Mouse (Mus musculus): ENCODE data around the gene Tbc1d17. TPM values are rescaled to one million over a fixed set of nuclear protein-coding genes. Genes with fewer than 3 reads are reported as not detected.

Gene Tbc1d17
- polyA plus RNA-seq, 1 experiment from 2014 or later, result 120 TPM

GRCm38 (mm10) chr7:44817441-44817840 is 31.4 kb downstream of the Tbc1d17 start:
- peak overlapping the region; percentile 58 for H3K4me2 ChIP-seq (replicated peaks)
- ATAC-seq (replicated peaks), result no peak
- H3K9me3 ChIP-seq, result no peaks in the 10 kb centered on the region
- peaks cover 50% of the 10 kb centered on the region for H3K4me1 ChIP-seq
- 0 out of 2 replicates have a peak overlapping the region, but pooled peaks have one; percentile 19 for H3K27ac ChIP-seq (replicated peaks)
- H3K27me3 ChIP-seq, result no peaks in the 10 kb centered on the region
- H3K36me3 ChIP-seq, result no peaks in the 10 kb centered on the region
- peak overlapping the region; percentile 95 for H3K9ac ChIP-seq (replicated peaks)
- H3K4me3 ChIP-seq, result peak overlapping the region; percentile 99
- 21% methylated on average over 3 of the region's 3 CpGs for WGBS

- WGBS, result under 1% methylated on average over 57 of the region's 57 CpGs
- H3K4me2 ChIP-seq (replicated peaks), result peak within 1 kb of the TSS; percentile 58
- no peaks in the 10 kb centered on the region for H3K27me3 ChIP-seq
- peak within 1 kb of the TSS; percentile 99 for H3K4me3 ChIP-seq
- H3K27ac ChIP-seq (replicated peaks), result peak within 1 kb of the TSS; percentile 95
- peaks cover 50% of the 10 kb centered on the region for H3K4me1 ChIP-seq
- peak within 1 kb of the TSS; percentile 95 for H3K9ac ChIP-seq (replicated peaks)
- no peaks in the 10 kb centered on the region for H3K36me3 ChIP-seq
- no peaks in the 10 kb centered on the region for H3K9me3 ChIP-seq
- ATAC-seq (replicated peaks), result no peak; the same call in 1 of the 2 replicates
Observed at GRCm38 (mm10) chr7:44816470-44817021, 32.3 kb downstream of the Tbc1d17 start, which contains the start of gene Atf5. TSS of gene Atf5 (minus strand) at chr7:44816658.

GRCm38 (mm10) chr7:44815721-44816469 is 33.0 kb downstream of the Tbc1d17 start, which contains the start of the genes Nup62 and Il4i1:
TSS of gene Nup62 (plus strand) at chr7:44816088.
TSS of gene Il4i1 (plus strand) at chr7:44816387.
- H3K9ac ChIP-seq (replicated peaks), result peak within 1 kb of the TSS; percentile 95
- H3K4me1 ChIP-seq, result peaks cover 50% of the 10 kb centered on the region
- WGBS, result under 1% methylated on average over 62 of the region's 62 CpGs
- H3K4me2 ChIP-seq (replicated peaks), result peak within 1 kb of the TSS; percentile 58
- H3K27ac ChIP-seq (replicated peaks), result peak within 1 kb of the TSS; percentile 95
- H3K9me3 ChIP-seq, result no peaks in the 10 kb centered on the region
- no peaks in the 10 kb centered on the region for H3K27me3 ChIP-seq
- no peaks in the 10 kb centered on the region for H3K36me3 ChIP-seq
- ATAC-seq (replicated peaks), result peak; percentile 94
- peak within 1 kb of the TSS; percentile 99 for H3K4me3 ChIP-seq

GRCm38 (mm10) chr7:44814952-44815553 is 33.8 kb downstream of the Tbc1d17 start:
- Histone ChIP-seq H3K27me3 (no peaks in the 10 kb centered on the region), H3K9me3 (no peaks in the 10 kb centered on the region), H3K27ac (replicated peaks) (peak overlapping the region; percentile 95), H3K4me2 (replicated peaks) (peak overlapping the region; percentile 58), H3K36me3 (no peaks in the 10 kb centered on the region), H3K4me3 (peak overlapping the region; percentile 99), H3K4me1 (peaks cover 44% of the 10 kb centered on the region), H3K9ac (replicated peaks) (peak overlapping the region; percentile 34)
- peak; percentile 5; the same call in 1 of the 2 replicates for ATAC-seq (replicated peaks)
- 24% methylated on average over 14 of the region's 14 CpGs for WGBS

- no peak overlapping the region for H3K27ac ChIP-seq (replicated peaks)
Observed at GRCm38 (mm10) chr7:44814423-44814822, 34.5 kb downstream of the Tbc1d17 start.

GRCm38 (mm10) chr7:44813985-44814384 is 34.9 kb downstream of the Tbc1d17 start:
- ATAC-seq (replicated peaks), result no peak
- Histone ChIP-seq H3K4me1 (peaks cover 34% of the 10 kb centered on the region), H3K4me2 (replicated peaks) (no peak overlapping the region), H3K9ac (replicated peaks) (no peak overlapping the region), H3K27ac (replicated peaks) (no peak overlapping the region), H3K27me3 (no peaks in the 10 kb centered on the region), H3K4me3 (no peak overlapping the region), H3K9me3 (no peaks in the 10 kb centered on the region), H3K36me3 (no peaks in the 10 kb centered on the region)
- 91% methylated on average over 3 of the region's 3 CpGs for WGBS

More at GRCm38 (mm10) chr7:44814423-44814822, 34.5 kb downstream of the Tbc1d17 start:
- no peaks in the 10 kb centered on the region for H3K36me3 ChIP-seq
- ATAC-seq (replicated peaks), result no peak
- WGBS, result 91% methylated on average over 4 of the region's 4 CpGs
- H3K4me3 ChIP-seq, result no peak overlapping the region
- H3K9me3 ChIP-seq, result no peaks in the 10 kb centered on the region
- peaks cover 38% of the 10 kb centered on the region for H3K4me1 ChIP-seq
- no peak overlapping the region for H3K4me2 ChIP-seq (replicated peaks)
- no peak overlapping the region for H3K9ac ChIP-seq (replicated peaks)
- no peaks in the 10 kb centered on the region for H3K27me3 ChIP-seq

- Histone ChIP-seq H3K4me1 (peaks cover 22% of the 10 kb centered on the region), H3K4me3 (no peak overlapping the region), H3K27me3 (no peaks in the 10 kb centered on the region), H3K9me3 (no peaks in the 10 kb centered on the region), H3K36me3 (no peaks in the 10 kb centered on the region), H3K9ac (replicated peaks) (no peak overlapping the region), H3K27ac (replicated peaks) (no peak overlapping the region), H3K4me2 (replicated peaks) (no peak overlapping the region)
- no peak for ATAC-seq (replicated peaks)
- 91% methylated on average over 20 of the region's 20 CpGs for WGBS
Observed at GRCm38 (mm10) chr7:44812651-44813325, 36.1 kb downstream of the Tbc1d17 start.

- no peak overlapping the region for H3K4me2 ChIP-seq (replicated peaks)
- no peaks in the 10 kb centered on the region for H3K36me3 ChIP-seq
- no peak for ATAC-seq (replicated peaks)
- no peak overlapping the region for H3K27ac ChIP-seq (replicated peaks)
- H3K9ac ChIP-seq (replicated peaks), result no peak overlapping the region
- H3K9me3 ChIP-seq, result no peaks in the 10 kb centered on the region
- 92% methylated on average over 7 of the region's 7 CpGs for WGBS
- no peak overlapping the region for H3K4me3 ChIP-seq
- H3K27me3 ChIP-seq, result no peaks in the 10 kb centered on the region
- peaks cover 10% of the 10 kb centered on the region for H3K4me1 ChIP-seq
Observed at GRCm38 (mm10) chr7:44810819-44811557, 37.9 kb downstream of the Tbc1d17 start.

- peaks cover 8% of the 10 kb centered on the region for H3K4me1 ChIP-seq
Observed at GRCm38 (mm10) chr7:44810365-44810764, 38.5 kb downstream of the Tbc1d17 start.

GRCm38 (mm10) chr7:44809466-44809865 is 39.4 kb downstream of the Tbc1d17 start:
- H3K27ac ChIP-seq (replicated peaks), result no peak overlapping the region
- no peak overlapping the region for H3K9ac ChIP-seq (replicated peaks)
- H3K4me3 ChIP-seq, result no peak overlapping the region
- 94% methylated on average over 3 of the region's 3 CpGs for WGBS
- no peaks in the 10 kb centered on the region for H3K4me1 ChIP-seq
- H3K36me3 ChIP-seq, result no peaks in the 10 kb centered on the region
- no peaks in the 10 kb centered on the region for H3K27me3 ChIP-seq
- ATAC-seq (replicated peaks), result no peak
- H3K9me3 ChIP-seq, result no peaks in the 10 kb centered on the region
- no peak overlapping the region for H3K4me2 ChIP-seq (replicated peaks)

More at GRCm38 (mm10) chr7:44810365-44810764, 38.5 kb downstream of the Tbc1d17 start:
- Histone ChIP-seq H3K4me2 (replicated peaks) (no peak overlapping the region), H3K9me3 (no peaks in the 10 kb centered on the region), H3K27ac (replicated peaks) (no peak overlapping the region), H3K4me3 (no peak overlapping the region), H3K27me3 (no peaks in the 10 kb centered on the region), H3K9ac (replicated peaks) (no peak overlapping the region), H3K36me3 (no peaks in the 10 kb centered on the region)
- 75% methylated on average over 4 of the region's 4 CpGs for WGBS
- ATAC-seq (replicated peaks), result no peak

GRCm38 (mm10) chr7:44808927-44809326 is 40.0 kb downstream of the Tbc1d17 start:
- Histone ChIP-seq H3K4me2 (replicated peaks) (no peak overlapping the region), H3K9me3 (no peaks in the 10 kb centered on the region), H3K9ac (replicated peaks) (no peak overlapping the region), H3K36me3 (no peaks in the 10 kb centered on the region), H3K27me3 (no peaks in the 10 kb centered on the region), H3K27ac (replicated peaks) (no peak overlapping the region), H3K4me3 (no peak overlapping the region), H3K4me1 (no peaks in the 10 kb centered on the region)
- no peak for ATAC-seq (replicated peaks)
- 86% methylated on average over 2 of the region's 2 CpGs for WGBS

All from forebrain, embryonic 15.5 days (tissue).